In the genomic region with DNA sequence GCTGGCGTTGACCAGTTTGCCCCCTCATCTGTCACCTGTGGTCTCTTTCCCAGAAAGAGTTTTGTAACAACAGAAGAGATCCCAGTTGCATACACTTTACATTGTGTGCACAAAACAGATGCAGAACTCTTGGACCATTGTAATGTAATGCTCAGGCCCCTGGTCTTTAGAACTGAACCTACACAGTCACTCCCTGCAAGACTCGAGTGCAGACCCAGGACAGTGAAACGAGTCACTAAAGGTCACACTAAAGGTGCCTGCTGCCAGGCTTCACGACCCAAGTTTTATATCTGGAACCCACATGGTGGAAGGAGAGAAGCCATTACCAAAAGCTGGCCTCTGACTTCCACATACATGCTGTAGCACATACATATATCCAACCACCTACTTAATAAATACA, we compare ENCODE assay signal across 37 mouse cellular contexts. TPM values are rescaled to one million over a fixed set of nuclear protein-coding genes. Genes with fewer than 3 reads are reported as not detected.
"Had no signal": no experiment of that assay in that cellular context is flagged by ENCODE, and none has a peak within 500 bp of the region (broad histone marks: within the 10 kb centered on the region; RNA-seq: fewer than 3 reads in every experiment).

No protein-coding gene starts in this region.

- H3K4me1 ChIP-seq: heart, embryonic 10.5 days; heart, embryonic 12.5 days; intestine, embryonic 15.5 days; limb, embryonic 15.5 days; liver, embryonic 12.5 days had no signal

- H3K27ac ChIP-seq: gastrocnemius, adult 2 months; heart, adult 2 months; heart, embryonic 10.5 days; hindbrain, embryonic 12.5 days; hindbrain, embryonic 14.5 days; intestine, embryonic 15.5 days; layer of hippocampus, adult 2 months; left cerebral cortex, adult 2 months; limb, embryonic 13.5 days; limb, embryonic 15.5 days; liver, embryonic 12.5 days; liver, embryonic 14.5 days had no signal

- H3K9ac ChIP-seq: heart, embryonic 12.5 days; hindbrain, embryonic 12.5 days; hindbrain, embryonic 14.5 days; intestine, embryonic 15.5 days; limb, embryonic 13.5 days; limb, embryonic 15.5 days; liver, embryonic 12.5 days; liver, embryonic 14.5 days had no signal

- H3K4me3 ChIP-seq: gastrocnemius, adult 2 months; heart, adult 2 months; heart, embryonic 10.5 days; heart, embryonic 12.5 days; hindbrain, embryonic 10.5 days; hindbrain, embryonic 12.5 days; intestine, embryonic 15.5 days; layer of hippocampus, adult 2 months; left cerebral cortex, adult 2 months; limb, embryonic 13.5 days; limb, embryonic 15.5 days; liver, embryonic 12.5 days had no signal

- H3K9me3 ChIP-seq: heart, embryonic 10.5 days; heart, embryonic 12.5 days; hindbrain, embryonic 10.5 days; hindbrain, embryonic 12.5 days; intestine, embryonic 15.5 days; limb, embryonic 13.5 days; limb, embryonic 15.5 days; liver, embryonic 12.5 days had no signal

- H3K4me2 ChIP-seq: heart, embryonic 12.5 days; hindbrain, embryonic 12.5 days; hindbrain, embryonic 14.5 days; intestine, embryonic 15.5 days; limb, embryonic 13.5 days; limb, embryonic 15.5 days; liver, embryonic 12.5 days had no signal

- DNase-seq: gastrocnemius, adult 2 months; gastrocnemius, postnatal 10 days; gastrocnemius, postnatal 36 days; heart, adult 11 months; heart, adult 2 months; heart, postnatal 10 days; heart, postnatal 4 days; kidney, adult 18-20 months; kidney, adult 8-10 months; kidney, postnatal 10 days; kidney, postnatal 25 days; kidney, postnatal 4 days; left cerebral cortex, postnatal 4 days had no signal

- H3K36me3 ChIP-seq: heart, embryonic 10.5 days; heart, embryonic 12.5 days; hindbrain, embryonic 10.5 days; hindbrain, embryonic 12.5 days; intestine, embryonic 15.5 days; limb, embryonic 13.5 days; limb, embryonic 15.5 days; liver, embryonic 12.5 days had no signal

- ATAC-seq: hindbrain, embryonic 16.5 days; inflammation-experienced regulatory T-cells, adult 6 months; intestine, embryonic 15.5 days; intestine, postnatal 0 days; liver, embryonic 12.5 days had no signal

RNA-seq across cellular contexts. Expression of gene Spaca7, which starts 27.2 kb away (rescaled TPM):
- total RNA-seq: gastrocnemius, adult 2 months; gastrocnemius, postnatal 10 days; gastrocnemius, postnatal 36 days; heart, adult 2 months; heart, postnatal 10 days; heart, postnatal 25 days; heart, postnatal 4 days; layer of hippocampus, adult 2 months; layer of hippocampus, postnatal 10 days; layer of hippocampus, postnatal 25 days; left cerebral cortex, adult 2 months; left cerebral cortex, postnatal 25 days; left cerebral cortex, postnatal 4 days; liver, adult 2 months had no signal
- polyA plus RNA-seq: gonadal fat pad, adult 2 months; heart, adult 2 months; heart, embryonic 10.5 days; heart, embryonic 12.5 days; heart, embryonic 14.5 days; heart, embryonic 16.5 days; hindbrain, embryonic 10.5 days; hindbrain, embryonic 12.5 days; hindbrain, embryonic 14.5 days; hindbrain, embryonic 16.5 days; inflammation-experienced regulatory T-cells, adult 6 months; intestine, embryonic 15.5 days; limb, embryonic 11.5 days; limb, embryonic 13.5 days; limb, embryonic 15.5 days; liver, adult 2 months; liver, embryonic 12.5 days; liver, embryonic 14.5 days had no signal
